Mouse (Mus musculus): Measurements from ENCODE around the gene Lalba.
"Not testable (repeated sequence)": the region's sequence is repeated elsewhere in the genome, so short reads cannot be mapped to it uniquely, and the experiment has no call there.

The Lalba gene

DNA sequence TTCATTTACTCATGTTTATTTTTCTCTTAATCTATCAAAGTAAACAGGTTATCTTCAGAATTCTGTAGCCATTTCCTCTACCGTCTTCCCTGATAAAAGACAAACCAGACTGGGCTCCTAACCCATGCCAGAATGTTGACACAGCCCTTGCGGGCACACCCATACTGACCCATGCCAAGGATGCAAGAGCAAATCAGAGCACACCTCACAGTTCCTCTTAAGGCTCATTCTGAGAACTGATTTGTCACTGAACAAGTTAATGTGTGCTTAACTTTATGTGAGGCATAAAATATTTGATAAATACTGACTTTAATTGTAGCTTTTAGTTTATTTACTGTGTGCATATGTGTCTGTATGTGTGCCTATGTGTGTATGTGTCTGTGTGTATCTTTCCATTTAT, 8.8 kb upstream of the Lalba start:
- no peak for DNase-seq (ENCODE audit: low spot score)

DNA sequence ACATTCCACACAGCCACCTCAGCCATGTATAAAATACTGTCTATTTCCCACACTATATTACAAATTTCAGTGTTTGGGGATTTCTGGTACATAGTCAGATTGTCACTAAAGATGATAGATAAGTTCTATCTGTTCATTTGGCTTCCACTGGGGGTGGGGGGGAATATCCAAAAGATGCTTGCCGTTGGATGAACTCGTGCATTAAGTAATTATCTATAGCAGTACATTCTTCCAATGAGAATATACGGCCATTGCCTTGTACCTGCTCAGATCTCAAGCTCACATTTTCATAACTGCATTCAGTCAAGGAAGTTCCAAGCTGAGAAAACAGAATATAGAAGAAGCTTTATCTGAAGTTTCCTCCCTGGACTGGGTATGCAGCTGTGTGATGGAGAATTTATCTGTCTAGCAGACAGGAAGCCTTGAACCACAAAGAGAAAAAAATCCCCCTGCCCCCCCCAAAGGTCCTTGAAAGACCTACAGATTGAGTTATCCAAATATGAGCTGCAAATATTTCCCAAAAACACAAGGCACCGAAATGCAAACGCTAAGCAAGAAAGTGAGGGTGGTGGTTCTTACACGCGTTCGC, 4.0 kb upstream of the Lalba start:
- DNase-seq (ENCODE audit: low spot score), result no peak

DNA sequence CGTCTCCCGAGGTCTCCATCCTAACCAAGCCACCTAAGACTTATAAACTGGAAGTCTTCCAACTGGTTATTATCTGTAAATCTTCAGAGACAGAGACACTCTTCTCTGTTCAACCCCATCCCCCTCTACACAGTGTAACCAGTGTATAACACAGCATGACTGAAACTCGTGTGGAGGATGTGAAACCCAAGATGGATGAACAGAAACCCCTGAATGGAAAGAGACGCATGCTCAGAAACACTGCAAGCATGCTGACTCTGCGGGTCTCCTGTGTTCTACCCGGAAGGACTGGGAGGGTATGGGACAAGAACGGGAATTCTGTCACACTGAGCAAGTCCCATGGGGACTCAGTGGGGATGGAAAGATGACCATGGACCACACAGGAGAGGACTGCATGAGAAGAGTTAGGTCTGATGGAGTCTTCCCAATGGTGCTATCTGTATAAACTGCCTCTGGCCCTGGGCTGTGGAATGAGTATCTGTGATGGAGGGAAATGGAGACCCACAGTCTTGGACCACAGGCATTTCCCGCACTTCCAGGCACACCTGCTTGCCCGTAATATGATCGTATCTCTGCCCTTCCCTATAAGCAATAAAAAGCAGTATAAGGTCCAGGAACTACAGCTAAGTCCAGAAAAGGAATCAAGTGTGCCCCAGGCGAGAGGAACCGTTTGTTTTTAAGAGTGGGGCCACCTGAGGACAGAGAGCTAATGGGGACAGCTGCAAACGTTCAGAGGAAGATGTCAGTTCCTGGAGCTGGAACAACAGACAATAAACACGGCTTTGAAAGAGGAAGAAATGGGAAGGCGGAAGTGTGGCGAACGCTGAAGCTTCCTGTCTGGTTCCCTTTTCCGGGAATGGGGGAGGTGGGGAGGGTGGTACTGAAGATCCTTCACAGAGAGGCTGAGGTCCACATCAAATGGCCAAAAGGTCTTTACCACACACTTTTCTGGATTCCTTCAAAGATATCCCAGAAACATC, 1.7 kb upstream of the Lalba start:
- peak; percentile 8 for DNase-seq (ENCODE audit: low spot score)

DNA sequence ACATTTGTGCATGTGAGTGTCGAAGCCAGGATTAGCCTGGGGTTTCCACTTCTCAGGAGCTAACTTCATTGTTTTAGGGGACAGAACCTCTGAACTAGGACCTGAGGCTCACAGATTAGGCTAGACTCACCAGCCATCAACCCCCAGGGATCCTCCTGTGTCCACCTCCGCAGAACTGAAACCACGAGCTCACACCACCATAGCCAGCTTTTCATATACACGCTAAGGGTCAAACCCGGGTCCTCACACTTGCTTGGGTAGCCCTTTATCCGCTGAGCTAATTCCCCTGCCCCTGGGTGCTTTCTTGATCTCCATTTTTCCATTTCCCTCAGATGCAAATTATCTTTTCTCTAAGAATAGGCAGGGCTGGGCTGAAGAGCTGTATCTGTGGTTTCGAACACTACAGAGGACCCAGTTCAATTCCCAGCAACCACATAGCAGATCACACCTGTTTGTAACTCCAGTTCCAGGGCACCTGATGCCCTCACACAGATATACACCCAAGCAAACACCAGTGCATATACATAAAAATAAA, 2.9 kb downstream of the Lalba start:
- no peak for DNase-seq (ENCODE audit: low spot score)

DNA sequence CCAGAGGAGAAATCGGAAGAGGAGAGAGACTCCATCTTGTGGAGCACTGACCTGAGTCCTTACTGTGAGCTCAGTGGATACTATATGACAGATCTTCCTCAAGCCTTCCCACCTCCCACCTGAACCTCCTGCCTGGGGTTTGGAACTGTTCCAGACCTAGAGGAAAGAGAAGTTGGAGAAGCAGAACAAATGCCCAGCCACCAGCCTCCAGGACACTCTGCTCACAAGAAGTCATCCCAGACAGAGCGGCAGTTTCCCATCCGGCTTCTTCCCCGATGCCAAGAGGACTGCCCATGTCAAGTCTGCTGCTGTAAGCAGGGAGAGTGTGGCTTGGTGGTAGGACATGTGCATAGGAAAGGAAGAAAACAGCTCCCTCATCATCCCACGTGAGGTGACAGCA, 6.2 kb downstream of the Lalba start:
- DNase-seq (ENCODE audit: low spot score), result no peak

DNA sequence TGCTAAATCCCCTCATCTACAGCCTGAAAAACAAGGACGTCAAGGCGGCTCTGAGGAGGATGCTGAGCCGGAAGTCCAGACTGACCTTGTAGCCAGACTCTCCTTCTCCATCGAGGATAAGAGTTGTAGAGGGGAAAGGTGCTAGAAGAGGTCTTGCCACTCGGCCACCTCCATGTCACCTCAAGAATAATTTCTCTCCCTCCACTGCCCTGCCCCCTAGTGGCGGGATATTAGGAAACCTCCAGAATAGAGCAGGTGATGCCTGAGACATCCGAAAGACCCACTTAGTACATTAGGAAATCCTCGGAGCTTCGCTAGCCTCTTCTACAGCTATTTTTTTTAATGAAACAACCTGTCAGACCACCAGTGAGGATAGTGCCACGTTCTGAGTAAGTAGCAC, 7.1 kb downstream of the Lalba start:
- peak; percentile 21 for DNase-seq (ENCODE audit: low spot score)

DNA sequence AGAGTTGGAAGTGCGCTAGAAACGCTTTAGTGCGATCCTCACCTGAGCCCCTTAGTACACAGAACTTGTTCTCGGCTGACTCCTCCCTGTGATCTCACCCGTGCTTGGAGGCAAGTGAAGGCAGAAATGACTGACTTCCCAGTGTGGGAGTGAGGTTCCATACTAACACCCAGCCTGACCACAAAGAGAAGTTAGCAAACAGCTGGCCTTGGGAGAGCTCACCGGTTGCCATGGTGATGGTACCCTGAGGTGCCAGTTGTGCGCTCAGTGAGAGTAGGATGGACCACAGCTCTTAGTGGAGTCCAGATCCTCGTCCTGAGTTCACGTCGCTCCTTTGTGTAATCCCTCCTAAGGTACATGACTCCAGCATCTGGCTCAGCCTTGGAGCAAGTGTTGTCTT, 7.6 kb downstream of the Lalba start:
- DNase-seq (ENCODE audit: low spot score), result no peak

DNA sequence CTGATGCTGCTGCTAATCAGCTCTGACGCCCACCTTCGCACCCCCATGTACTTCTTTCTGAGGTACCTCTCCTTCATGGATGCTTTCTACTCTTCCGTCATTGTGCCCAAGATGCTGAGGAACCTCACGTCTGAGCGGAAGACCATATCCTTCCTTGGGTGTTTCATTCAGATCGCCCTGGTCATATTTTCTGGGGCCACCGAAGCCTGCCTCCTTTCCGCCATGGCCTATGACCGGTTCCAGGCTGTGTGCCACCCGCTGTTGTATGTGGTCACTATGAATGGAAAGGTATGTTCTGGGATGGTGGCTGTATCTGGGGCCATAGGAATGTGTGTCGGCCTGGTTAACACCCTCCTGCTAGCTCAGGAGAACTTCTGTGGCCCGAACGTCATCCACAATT, 11.0 kb downstream of the Lalba start:
- DNase-seq (ENCODE audit: low spot score), result no peak

DNA sequence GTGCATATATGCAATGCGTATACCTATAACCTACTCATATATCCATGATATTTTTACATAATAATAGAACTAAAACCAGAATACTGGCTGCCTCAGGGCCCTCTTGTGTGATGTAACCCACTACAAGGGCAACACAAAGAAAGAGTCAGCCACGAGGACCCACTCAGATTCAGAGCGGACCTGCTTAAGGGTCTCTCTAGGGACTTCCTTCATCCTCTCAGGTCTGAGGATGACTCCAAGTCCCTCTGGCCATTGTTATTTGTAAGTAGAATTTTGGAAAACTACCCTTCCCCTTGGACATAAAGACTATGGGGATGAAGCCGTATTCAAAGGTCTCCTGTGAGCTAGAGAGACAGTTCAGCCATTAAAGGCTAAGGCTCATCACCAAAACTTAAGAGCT, 12.9 kb downstream of the Lalba start, which contains the start of gene OR5BS1P:
Gene OR5BS1P (plus strand): TSS at position 301 of the 400 bp plus-strand sequence.
- no peak for DNase-seq (ENCODE audit: low spot score)

DNA sequence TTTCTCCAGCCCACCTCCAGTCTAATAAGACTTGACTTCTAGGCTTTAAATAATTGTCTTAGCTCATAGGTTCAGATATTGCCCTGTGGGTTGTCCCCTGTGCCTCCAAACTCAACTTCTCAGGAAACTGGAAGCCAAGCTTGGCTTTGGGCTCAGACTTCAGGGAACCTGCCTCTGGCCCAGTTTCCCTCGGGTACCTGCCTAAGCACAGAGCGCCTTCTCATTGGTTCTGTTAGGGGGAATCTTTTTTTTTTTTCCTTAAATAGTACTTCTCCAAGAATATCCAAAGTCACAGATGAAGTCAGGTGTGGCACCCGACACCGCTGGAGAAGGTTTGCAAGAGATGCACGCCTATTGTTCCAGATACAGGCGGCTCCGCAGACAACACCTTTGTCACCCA, 30.2 kb downstream of the Lalba start, which contains the start of gene Olfr281:
Gene Olfr281 (plus strand): TSS at position 301 of the 400 bp plus-strand sequence.
- no peak for DNase-seq (ENCODE audit: low spot score)

DNA sequence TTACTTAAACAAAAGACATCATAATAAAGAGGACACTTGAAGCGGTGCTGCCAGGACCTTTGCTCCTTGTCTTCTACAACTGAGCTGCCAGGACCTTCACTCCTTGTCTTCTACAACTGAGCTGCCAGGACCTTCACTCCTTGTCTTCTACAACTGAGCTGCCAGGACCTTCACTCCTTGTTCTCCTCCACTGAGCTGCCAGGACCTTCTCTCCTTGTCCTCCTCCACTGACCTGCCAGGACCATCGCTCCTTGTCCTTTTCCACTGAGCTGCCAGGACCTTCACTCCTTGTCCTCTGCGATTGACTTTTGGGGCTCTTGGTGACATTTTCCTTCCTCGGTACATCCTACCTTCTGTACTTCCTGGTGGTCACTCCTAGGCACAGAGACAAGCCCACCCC, 34.0 kb downstream of the Lalba start:
- no peak for DNase-seq (ENCODE audit: low spot score)

DNA sequence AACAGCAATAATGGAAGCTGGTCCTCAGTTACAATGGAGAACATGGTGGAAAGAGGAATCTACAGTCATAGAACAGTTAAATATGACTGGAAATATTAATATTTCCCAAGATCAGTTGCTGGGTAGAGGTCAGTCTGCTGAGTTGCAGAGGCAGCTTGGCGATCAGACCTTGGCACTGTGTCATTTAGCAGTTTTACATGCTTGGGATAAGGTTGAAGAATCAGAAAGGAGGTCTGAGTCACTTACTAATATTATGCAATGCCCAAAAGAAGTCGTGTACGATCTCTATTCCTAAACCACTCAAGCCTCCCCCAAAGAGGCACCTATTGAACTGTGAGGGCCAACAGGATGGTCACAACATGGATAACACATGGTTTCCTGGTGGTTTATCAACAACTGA, 38.0 kb downstream of the Lalba start:
- DNase-seq (ENCODE audit: low spot score), result no peak

DNA sequence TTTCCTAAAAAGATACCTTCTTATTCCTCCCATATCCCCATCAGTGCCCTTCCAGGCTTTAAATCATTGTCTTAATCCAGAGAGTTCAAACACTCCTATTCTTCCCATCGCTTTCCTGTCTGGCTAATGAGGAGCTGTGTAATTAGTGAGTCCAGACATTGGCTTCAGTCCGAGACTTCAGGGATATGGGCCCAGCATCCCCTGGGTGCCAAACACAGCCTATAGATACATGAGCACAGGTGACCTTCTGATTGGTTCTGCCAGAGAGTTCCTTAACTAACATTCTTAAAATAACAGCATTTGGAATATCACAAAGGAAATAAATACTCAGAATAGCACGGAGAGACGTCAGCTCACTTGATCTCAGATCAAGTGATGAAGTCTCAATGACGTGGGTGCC, 51.6 kb downstream of the Lalba start, which contains the start of gene Olfr282:
Gene Olfr282 (plus strand): TSS at position 301 of the 400 bp plus-strand sequence.
- not testable (repeated sequence) for DNase-seq (ENCODE audit: low spot score)

Measured in spleen, adult 12 weeks (tissue).